Mouse (Mus musculus) lung, adult 18-20 months (tissue): ENCODE results near the gene Gpr107.
"Not testable (repeated sequence)": the region's sequence is repeated elsewhere in the genome, so short reads cannot be mapped to it uniquely, and the experiment has no call there.

Experiments
- DNase-seq, 2 experiments: peaks; one replicate each; pipeline ENCODE4 v3.0.0; 2022; ENCODE audit warnings: mixed read lengths in 2 of 2

Gpr107 gene

DNA sequence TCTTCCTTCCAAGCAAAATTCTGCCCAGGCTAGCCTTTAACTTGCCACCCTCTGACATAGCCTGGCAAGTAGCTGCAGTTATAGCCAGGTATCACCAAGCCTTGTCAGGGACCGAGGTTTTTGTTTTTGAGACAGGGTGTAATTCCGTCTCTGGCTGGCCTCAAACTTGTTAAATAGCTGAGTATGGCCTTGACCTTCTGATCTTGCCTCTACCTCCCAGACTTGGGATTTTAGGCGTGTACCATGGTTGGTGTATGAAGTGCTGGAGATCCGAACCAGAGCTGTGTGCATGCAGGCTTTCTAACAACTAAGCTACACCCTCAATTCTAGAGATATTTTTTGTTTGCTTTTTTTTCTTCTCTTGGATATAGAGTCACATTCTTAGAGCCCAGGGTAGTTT lies 9.5 kb downstream of the Gpr107 start:
- DNase-seq: no peak

DNA sequence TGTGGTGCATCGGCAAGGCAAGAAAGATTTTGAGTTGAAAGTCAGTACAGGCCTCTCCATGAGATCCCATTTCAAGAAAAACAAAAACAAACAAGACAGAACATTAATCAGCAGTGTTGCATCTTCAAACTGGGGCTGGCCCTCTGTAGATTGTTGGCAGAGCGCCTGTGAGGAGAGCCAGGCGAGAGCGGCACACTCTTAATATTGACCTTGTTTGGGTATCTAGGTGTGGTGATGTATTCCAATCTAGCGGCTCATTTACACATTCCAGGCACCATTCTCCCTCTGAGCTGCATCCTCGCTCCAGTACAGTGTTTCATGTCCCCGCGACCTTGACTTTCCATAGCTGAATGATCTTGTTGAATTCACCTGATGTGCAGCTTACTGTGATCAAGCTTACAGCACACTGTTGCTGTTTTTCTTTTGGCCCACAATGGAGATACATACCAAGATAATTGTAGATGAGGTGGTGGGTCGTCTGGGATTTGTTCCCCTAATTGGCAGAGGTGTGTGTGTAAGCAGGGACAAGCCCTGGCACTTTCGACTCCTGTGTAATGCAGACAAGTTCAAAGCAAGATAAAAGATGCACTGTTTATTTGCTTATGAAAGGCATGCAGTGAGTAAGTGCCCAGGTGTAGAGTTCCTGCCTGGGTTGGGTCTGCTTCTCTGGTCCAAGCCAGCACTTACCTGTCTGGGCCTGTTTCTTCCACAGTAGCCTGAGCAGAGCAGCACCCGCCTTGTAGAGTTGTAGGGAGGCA lies 11.4 kb downstream of the Gpr107 start:
- DNase-seq: no peak

DNA sequence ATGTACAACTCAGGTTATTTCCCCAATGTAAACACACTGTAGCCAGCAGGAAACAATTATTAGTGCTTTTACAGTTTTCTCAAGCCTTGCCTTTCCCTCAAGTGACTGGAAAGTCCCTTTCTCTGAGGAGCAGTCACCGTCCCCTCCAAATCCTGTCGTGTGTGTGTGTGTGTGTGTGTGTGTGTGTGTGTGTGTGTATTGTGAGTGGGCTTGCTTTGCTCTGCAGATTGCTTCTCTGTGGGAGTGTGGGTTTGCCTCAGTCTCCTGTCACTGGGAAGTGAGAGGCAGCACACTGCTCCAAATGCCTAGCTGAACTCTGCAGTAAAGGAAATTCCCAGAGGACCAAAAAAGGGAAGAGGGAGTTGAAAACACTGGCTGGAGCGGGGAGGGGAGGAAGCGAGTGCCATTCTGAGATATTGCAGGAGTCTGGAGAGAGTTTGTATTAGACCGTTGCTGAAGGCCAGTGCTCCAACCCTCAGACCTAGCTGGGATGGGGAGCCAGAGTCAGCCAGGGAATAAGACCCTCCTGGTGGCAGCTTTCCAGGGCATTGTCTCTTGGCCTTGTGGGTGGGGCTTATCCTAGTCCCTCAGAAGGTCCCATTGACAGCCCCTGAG lies 12.8 kb downstream of the Gpr107 start:
- peak in 1 of 2 experiments; percentile 31 for DNase-seq

DNA sequence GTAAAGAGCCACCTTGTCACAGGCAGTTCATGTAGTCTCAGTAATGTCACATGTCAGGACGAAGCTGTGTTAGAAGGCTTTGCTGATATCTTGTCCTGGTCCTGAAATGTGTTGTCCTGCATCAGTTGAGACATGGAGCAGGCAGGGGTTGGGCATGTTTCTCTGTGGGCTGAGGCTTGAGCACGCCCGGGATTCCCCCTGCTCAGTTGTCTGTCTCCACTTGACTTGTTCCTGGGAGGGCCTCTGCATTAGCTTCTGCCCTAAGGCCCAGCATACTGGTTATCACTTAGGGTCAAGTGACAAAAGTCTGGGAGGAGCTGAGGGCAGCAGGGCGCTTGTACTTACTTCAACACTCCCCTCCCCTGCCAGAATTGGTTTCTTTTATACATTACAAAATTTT lies 13.4 kb downstream of the Gpr107 start:
- DNase-seq: no peak

DNA sequence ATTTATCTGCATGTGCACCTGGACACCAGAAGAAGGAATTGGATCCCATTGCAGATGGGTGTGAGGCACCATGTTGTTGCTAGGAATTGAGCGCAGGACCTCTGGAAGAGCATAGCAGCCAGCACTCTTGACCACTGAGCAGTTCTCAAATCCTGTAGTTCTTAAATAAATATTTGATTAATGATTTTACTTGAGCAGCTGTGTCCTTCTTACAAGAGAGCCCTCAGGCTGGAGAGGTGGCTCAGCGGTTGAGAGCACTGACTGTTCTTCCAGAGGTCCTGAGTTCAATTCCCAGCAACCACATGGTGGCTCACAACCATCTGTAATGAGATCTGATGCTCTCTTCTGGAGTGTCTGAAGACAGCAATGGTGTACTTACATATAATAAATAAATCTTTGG lies 15.5 kb downstream of the Gpr107 start:
- peak; percentile 45 to 56 for DNase-seq

DNA sequence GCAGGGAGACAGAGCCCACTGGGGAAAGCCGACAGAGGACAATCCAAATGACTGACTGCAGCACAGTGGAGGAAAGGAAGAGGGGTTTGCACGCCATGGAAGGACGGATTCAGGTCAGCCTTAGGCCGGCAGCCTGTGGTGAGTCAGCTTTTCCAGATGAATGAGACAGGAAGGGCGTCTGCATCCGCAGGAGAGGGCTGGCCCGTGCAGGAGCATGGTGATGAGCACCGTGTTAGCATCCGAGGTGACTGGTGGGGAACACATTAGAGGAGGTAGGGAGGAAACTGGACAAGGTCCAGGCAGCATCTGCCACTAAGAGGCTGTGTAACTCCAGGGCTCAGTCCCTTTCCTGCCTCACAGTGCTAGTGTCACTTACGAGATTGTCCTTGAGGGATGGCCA lies 16.9 kb downstream of the Gpr107 start:
- peak in 1 of 2 experiments; percentile 32 for DNase-seq

DNA sequence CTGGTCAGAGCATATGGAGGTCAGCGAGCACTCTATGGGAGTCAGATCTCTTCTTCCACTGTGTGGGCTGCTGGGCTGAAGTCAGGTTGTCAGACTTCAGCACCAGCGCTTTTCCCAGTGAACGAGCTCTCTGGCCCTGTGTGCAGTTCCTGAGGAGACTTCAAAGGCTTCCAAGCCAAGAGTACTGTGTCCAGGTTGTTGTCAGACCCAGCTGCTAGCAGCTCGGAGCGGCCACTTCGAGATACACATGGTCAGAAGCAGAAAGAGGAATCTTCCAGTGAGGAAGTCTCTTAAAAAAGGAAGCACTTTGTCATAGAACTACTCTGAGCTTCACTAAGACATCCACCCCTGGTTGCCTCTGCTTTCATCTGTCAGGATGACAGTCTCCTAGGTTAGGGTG lies 18.0 kb downstream of the Gpr107 start:
- DNase-seq: no peak

DNA sequence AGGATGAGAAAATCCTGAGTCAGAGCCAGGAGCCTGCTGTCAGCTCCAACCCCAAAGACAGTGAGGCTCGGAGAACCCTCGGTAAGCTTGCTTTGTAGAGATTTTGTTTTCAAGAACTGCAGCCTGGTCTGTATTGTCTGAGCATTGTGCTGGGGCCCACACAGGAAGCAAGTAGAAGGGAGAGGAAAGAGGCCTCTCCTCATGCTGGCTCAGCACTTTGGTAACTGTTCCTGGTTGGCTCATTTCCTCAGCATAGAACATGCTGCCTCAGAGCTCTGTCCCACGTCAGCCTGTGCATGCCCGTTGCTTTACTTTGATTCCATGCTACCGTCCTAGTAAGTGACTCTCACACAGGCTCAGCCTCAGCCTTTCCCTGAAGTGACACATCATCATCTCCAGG lies 19.9 kb downstream of the Gpr107 start:
- no peak for DNase-seq

DNA sequence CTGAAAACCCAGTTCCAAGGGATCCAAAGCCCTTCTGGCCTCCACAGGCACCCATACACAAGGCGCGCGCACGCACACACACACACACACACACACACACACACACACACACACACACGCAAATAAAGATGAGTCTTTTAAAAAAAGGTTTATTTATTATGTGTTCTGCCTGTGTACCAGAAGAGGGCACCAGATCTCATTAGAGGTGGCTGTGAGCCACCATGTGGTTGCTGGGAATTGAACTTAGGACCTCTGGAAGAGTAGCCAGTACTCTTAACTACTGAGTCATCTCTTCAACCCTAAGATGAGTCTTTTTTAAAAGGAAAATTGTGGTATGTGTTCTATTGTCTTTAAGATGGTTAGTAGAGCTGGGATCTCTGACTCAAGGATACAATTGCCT lies 20.4 kb downstream of the Gpr107 start:
- no peak for DNase-seq

DNA sequence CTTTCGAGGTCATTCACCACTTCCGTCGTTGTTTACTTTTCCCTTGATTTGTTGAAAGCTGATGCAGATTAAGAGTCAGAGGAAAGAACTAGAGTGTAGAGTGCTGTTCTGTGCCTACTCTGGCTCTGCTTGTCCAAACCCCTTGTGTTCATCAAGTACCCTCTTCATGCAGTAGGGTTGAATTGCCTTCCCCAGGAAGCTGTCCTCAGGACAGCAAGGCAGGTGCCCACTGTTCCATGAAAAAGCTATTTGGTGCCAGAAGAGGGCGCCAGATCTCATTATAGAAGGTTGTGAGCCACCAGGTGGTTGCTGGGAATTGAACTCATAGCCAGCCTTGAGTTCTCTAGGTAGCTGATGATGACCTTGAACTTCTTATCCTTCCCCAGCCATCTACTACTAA lies 21.2 kb downstream of the Gpr107 start:
- DNase-seq: peak; percentile 33 to 60

DNA sequence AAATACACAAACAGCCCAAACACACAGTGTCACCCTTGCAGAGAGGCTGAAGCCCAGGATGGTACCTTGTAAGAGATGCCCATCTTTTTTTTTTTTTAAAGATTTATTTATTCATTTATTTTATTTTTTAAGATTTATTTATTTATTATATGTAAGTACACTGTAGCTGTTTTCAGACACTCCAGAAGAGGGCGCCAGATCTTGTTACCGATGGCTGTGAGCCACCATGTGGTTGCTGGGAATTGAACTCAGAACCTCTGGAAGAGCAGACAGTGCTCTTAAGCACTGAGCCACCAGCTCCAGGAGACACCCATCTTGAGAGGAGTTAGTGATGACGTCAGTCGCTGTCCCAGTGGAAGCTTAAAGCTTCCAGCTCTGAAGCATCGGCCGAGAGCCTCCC lies 26.5 kb downstream of the Gpr107 start:
- not testable (repeated sequence) for DNase-seq

DNA sequence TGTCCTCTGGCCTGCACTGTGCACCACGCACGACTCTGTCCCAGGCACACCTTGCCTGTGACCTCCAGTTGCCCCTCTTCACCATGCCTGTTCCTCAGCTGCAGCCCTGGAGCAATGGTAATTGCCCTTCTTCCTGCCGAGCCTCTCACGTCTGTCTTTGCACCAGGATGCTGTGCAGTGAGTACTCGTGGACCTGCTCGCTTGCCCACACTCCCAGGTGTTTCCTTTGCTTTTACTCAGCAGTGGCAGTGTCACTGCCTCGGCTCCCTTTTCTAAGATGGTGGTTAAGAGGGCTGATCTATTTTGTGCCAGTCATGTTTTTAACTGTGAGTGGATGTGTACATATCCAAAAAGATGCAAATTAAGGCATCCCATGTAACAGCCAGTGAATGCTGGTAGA lies 27.4 kb downstream of the Gpr107 start:
- DNase-seq: no peak

DNA sequence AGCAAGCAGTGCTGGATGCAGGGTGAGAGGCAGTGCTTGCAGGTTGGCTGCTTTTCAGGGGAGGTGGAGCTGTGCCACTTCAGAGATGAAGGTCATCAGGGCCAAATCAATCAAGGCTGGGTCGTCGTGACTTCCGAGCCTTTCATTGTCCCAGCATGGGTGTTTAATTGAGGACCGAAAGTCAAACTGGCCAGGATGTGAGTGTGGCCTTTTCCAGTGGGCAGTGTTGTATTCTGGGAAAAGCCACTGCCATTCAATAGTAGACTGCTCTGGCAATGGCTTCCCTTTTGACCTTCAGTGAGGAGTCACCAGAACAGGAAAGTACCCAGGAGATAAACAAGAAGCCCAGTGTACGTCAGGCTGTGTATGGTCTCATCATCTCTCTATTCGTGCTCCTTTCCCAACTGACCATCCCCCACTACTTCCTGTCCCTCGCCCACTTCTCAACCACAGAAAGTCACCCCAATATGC lies 28.0 kb downstream of the Gpr107 start:
- no peak for DNase-seq

DNA sequence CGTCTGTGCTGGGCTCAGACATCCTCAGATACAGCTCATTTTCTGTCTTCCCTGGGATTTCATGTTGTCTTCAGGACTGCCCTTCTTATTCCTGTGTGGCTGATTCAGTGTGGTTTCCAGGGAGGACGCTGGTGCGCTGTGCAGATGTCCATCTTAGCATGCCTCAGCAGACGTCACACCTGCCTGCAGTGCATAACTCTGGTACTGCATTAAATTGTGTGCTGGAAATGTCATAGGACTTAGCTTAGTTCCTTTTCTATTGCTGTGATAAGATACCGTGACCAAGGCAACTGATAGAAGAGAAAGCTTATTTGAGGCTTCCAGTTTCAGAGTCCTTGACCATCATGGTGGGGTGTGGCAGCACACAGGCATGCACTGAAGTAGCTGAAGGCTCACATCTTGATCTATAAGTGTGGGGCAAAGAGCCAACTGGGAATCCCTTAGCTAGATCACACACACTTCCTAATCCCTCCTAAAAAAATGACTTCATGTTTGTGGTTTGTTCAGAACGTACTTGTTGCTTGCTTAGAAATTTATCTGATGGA lies 30.7 kb downstream of the Gpr107 start:
- no peak for DNase-seq

DNA sequence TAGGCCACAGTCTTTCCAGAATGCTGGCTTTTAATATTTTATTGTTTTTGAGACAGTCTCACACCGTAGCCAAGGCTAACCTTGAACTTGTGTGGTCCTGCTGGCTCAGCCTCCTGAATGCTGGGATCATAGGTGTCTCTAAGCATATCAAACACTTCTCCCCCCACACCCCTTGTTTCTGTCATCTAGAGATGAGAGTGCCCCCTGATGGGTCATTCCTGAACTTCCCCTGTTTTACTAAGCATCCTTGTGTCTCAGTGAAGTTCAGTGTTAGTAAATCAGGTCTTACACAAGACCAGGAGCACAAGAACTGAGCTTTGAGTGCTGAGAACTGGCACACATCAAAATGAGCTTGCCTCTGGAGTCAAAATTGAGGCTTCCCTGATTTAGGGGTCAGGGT lies 31.7 kb downstream of the Gpr107 start:
- no peak for DNase-seq

DNA sequence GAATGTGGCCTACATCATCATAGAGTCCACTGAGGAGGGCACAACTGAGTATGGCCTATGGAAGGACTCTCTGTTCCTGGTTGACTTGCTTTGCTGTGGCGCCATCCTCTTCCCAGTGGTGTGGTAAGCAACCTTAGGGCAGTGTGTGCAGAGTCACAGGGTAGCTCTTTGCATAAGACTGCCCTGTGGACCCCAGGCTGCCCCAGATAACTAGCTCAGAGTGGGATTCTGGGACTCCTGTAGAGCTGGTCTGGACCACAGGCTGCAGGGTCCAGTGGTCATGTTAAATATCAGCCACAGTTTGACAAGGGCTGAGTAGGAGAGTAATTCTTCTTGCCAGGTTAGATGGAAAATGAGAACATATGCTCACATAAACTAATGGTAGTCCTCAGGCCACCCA lies 36.6 kb downstream of the Gpr107 start:
- no peak for DNase-seq

DNA sequence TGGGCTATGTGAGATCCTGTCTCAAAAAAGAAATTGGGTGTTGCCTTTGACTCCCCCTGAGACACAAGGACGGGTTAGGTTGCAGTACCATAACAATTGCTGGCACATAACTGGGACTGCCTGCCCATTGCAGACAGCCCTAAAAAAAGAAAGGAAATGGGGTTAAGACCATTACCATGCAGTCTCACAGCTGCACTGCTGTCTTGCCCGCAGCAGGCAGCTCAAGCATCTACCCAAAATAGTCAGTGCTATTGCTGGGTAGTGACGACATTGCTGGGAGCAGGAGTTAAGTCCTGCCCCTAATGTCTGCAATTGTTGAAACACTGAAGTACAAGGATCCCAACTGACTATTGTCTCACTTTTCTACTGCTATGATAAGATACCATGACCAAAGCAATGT lies 37.5 kb downstream of the Gpr107 start:
- DNase-seq: no peak

DNA sequence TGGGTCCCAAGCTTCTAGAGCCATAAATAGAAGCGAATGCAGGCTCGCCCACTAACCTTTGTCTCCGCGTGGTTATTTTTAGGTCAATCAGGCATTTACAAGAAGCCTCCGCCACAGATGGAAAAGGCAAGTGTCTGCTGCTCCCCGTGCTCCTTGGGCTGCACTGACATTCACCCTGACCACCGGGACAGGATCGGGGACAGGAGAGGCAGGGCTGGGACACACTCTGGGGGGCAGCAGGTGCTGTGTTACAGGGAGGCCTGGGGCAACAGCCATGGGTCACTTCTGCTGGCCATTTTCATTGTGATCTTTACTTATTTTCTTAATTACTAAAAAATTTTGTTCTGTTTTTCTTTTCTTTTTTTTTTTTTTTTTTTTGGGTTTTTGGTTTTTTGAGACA lies 39.6 kb downstream of the Gpr107 start:
- no peak for DNase-seq

DNA sequence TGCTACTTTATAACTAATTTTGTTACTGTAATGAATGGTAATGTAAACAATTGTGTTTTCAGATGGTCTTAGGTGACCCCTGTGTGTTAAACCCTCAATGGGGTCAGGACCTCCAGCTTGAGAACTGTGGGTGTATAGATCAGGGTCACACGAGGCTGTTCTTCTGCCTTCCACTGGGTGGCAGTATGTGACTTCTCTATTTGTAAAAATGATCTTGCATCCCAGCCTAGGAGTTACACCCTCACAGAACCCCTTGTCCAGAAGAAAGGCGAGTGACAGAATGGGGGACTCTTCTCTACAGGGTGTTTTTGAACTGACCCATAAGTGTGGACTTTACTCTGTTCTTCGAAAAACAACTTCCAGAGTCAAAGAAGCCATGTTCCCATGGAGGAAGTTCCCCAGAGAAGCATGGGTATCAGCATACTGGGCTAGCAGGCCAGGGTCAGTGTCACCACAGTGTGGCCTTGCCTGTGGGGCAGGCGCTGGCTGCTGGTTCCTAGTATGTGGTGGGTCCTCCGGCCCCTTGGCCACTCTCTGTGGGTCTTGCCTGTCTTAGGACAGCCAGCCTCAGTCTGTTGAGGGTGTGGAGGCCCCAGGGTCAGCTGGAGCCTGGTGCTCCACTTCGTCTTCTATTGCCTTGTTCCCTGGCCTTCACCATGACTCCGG lies 42.4 kb downstream of the Gpr107 start:
- no peak for DNase-seq

DNA sequence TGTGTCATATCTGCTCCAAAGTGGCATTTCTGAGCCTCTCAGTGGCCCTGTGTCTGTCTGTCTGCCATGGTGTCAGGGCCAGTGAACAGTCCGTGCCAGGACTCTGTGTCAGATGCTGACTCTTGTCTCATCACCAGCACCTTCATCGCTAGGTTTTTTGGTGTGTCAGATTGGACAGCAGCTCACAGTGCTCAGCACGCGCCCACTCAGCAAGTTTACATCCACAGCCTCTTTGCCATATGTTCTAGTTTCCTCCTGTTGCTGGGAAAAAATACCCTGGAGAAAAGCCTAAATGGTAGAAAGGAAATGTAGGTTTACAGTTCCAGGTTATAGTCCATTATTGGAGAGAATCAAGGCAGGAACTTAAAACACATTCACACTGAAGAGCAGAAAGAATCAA lies 46.5 kb downstream of the Gpr107 start:
- no peak for DNase-seq

DNA sequence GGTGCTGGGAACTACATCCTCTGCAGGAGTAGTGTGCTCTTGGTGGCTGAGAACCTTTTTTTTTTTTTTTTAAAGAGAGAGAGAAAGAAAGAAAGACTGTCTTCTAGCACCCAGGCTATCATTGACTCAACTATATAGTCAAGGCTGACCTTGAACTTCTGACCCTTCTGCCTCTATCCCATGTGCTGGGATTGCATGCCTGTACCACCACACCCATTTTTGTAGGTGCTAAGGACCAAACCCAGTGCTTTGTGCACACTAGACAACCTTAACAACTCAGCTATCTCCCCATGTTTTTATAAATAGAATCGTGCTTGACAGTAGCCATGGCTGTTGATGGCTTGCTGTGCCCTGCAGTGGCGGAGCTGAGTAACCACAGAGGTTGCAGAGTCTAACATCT lies 47.9 kb downstream of the Gpr107 start:
- no peak for DNase-seq

DNA sequence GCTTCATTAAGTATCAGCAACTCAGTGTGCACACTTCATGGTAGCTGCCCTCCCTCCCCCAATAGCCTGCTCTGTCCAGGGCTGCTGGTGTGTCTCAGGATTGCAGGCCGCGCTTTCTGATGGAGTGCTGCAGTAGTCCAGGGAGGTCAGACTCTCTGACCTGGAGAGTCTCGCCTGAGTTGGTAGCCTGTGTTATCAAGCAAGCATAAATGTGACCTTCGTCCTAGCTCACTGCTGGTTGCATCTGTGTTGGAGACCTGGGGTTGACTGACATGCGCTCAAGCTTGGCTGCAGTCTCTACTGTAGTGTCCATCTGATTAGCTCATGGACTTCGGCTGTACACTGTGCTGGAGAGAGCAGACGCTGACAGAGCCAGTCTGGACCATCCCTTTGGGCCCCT lies 49.7 kb downstream of the Gpr107 start:
- DNase-seq: no peak

DNA sequence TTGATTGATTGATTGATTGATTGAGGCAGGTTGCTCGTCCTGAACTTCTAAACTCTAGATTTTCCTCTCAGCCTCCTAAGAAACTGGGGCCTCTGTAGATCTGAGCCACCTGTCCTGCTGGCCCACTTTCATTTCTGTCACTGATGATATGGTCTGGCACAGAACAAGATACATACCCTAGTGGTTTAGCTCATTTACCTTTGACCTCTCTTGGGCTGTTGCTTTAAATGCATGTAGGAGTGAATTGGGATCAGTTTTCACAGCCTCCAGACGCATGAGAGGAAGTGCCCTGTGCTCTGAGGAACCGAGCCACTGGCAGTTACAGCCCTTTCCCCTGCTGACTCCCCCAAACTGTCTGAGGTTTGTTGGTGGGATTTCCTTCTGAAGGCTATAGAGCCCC lies 50.2 kb downstream of the Gpr107 start:
- DNase-seq: no peak

DNA sequence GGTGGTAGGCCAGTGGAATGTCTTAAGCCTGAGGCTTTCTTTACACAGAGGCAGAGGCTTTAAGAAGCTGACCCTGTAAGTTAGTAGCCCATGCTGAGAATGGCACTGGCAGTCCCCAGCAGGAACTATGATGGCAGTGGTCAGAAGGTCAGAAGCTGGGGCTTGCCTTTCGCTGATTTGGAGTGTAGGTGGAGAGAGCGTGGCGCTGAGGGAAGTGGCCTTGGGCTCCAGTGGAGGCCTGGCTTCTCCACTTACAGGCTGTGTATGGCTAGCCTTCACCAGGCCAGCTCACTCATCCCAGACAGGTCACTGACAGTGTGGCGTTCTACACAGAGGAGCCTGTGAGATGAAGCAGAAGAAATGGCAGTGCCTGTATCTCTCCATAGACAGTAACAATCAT lies 50.8 kb downstream of the Gpr107 start:
- no peak for DNase-seq
